Mouse (Mus musculus) G1E (cell line): Measurements from ENCODE around the gene Dgkz. TPM values are rescaled to one million over a fixed set of nuclear protein-coding genes. Genes with fewer than 3 reads are reported as not detected.

ENCODE experiments used
- ATAC-seq: 2 replicates; pipeline ENCODE4 v1.8.0; 2016; ENCODE audit warnings: mild to moderate bottlenecking; ENCODE audit not compliant: insufficient number of reproducible peaks, poor library complexity, low FRiP score, severe bottlenecking; ENCODE audit errors: extremely low read depth
- DNase-seq: peaks from one replicate; pipeline ENCODE4 v3.0.0; 2012; ENCODE audit warnings: low spot score
- H3K27me3 ChIP-seq: 2 replicates; pipeline ENCODE4 v1.6.1; 2012; ENCODE audit warnings: mild to moderate bottlenecking, low read length, inconsistent platforms; ENCODE audit not compliant: insufficient read depth
- H3K36me3 ChIP-seq: replicated peaks from 2 replicates; pipeline ENCODE3; 2012; ENCODE audit warnings: mild to moderate bottlenecking, inconsistent platforms
- H3K4me1 ChIP-seq: 2 replicates; pipeline ENCODE4 v1.6.1; 2012; ENCODE audit warnings: low read depth, low read length, inconsistent platforms, mixed read lengths; ENCODE audit not compliant: insufficient read depth
- H3K4me3 ChIP-seq: 2 replicates; pipeline ENCODE4 v1.5.1; 2012; ENCODE audit warnings: low read depth, mild to moderate bottlenecking, inconsistent platforms, low read length, moderate library complexity, mixed read lengths
- H3K9me3 ChIP-seq: replicated peaks from 2 replicates; pipeline ENCODE4 v1.6.1; 2012; ENCODE audit warnings: inconsistent platforms
- CTCF ChIP-seq: IDR thresholded peaks from 2 replicates; pipeline ENCODE4 v1.5.1; 2012; ENCODE audit warnings: low read depth, low read length, inconsistent platforms, mixed read lengths
- GATA1 ChIP-seq: IDR thresholded peaks from 2 replicates; pipeline ENCODE4 v1.6.1; 2012; ENCODE audit warnings: borderline replicate concordance, low read length, inconsistent platforms, mixed read lengths
- GATA2 ChIP-seq: IDR thresholded peaks from 2 replicates; pipeline ENCODE4 v1.6.1; 2012; ENCODE audit warnings: low read depth, low read length, inconsistent platforms, borderline replicate concordance
- POLR2AphosphoS5 ChIP-seq: IDR thresholded peaks from 2 replicates; pipeline ENCODE4 v1.6.1; 2012; ENCODE audit warnings: low read depth, low read length, inconsistent platforms; ENCODE audit not compliant: insufficient replicate concordance
- TAL1 ChIP-seq: conservative IDR thresholded peaks from 2 replicates; pipeline ENCODE4 v1.6.1; 2012; ENCODE audit warnings: low read depth, low read length, inconsistent platforms, mixed read lengths
- polyA plus RNA-seq: library from polyadenylated mRNA; stranded (reverse); fragments of >175 nt; gene quantifications from 2 replicates; pipeline ENCODE4 v1.2.3, GENCODE M21; 2012
- total RNA-seq, 2 experiments: library from RNA; stranded (forward) in 1 of 2; stranded (reverse) in 1 of 2; fragments of 200-1000 nt in 1 of 2; fragments of >200 nt in 1 of 2; fragmentation: Nextera tagmentation in 1 of 2; gene quantifications; 2 replicates each; pipeline ENCODE4 v1.2.3; 2014 to 2017

The Dgkz gene
- total and polyA plus RNA-seq, 3 experiments = 115 to 416 (median 290) TPM

DNA sequence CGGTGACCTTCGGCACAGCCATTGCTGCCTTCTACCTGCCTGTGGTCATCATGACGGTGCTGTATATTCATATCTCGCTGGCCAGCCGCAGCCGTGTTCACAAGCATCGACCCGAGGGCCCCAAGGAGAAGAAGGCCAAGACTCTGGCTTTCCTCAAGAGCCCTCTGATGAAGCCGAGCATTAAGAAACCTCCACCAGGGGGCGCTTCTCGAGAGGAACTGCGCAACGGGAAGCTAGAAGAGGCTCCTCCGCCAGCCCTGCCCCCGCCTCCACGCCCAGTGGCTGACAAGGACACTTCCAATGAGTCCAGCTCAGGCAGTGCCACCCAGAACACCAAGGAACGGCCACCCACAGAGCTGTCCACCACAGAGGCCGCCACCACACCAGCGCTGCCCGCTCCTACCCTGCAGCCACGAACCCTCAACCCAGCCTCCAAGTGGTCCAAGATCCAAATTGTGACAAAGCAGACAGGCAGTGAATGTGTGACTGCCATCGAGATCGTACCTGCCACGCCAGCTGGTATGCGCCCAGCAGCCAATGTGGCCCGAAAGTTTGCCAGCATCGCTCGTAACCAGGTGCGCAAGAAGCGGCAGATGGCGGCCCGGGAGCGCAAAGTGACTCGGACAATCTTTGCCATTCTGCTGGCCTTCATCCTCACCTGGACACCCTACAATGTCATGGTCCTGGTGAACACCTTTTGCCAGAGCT lies 47.7 kb downstream of the Dgkz start:
- H3K27me3 ChIP-seq = peaks cover 51% of the 10 kb centered on the region

DNA sequence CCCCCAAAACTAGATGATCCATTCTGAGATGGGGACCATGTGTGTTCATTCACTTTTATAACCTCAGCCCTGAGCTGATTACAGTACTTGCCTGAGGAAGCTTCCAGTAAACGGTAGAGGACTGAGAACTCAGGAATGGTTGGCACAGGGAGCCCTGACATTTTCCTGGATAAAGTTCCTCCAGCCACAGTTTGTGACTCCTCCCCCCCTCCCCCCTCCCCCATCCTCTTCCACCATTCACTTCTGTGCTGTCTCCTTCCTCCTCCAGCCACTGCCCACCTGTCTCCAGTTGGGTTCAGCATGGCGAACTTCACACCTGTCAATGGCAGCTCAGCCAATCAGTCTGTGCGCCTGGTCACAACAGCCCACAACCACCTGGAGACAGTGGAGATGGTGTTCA lies 48.7 kb downstream of the Dgkz start, which contains the start of gene Chrm4:
TSS of gene Chrm4 (plus strand) at position 301 of the 400 bp plus-strand sequence.
- H3K4me3 ChIP-seq = peak within 1 kb of the TSS; percentile 14; the same call in 1 of the 2 replicates
- ATAC-seq (no peak), DNase-seq (no peak)
- peaks cover 41% of the 10 kb centered on the region for H3K4me1 ChIP-seq
- peaks cover 21% of the 10 kb centered on the region for H3K9me3 ChIP-seq
- TF ChIP-seq CTCF (no peak), GATA1 (no peak), POLR2AphosphoS5 (no peak), TAL1 (no peak), GATA2 (no peak)
- H3K27me3 ChIP-seq = peaks cover 58% of the 10 kb centered on the region
- peaks cover 19% of the 10 kb centered on the region for H3K36me3 ChIP-seq

More for the DNA sequence above, 47.7 kb downstream of the Dgkz start:
- ATAC-seq = no peak
- H3K4me1 ChIP-seq = peaks cover 51% of the 10 kb centered on the region
- TF ChIP-seq GATA2 (no peak), CTCF (peak; percentile 36)
- peaks cover 25% of the 10 kb centered on the region for H3K36me3 ChIP-seq
- peaks cover 11% of the 10 kb centered on the region for H3K9me3 ChIP-seq
- peak; percentile 60 for DNase-seq
- peak overlapping the region; percentile 14; the same call in 1 of the 2 replicates for H3K4me3 ChIP-seq

DNA sequence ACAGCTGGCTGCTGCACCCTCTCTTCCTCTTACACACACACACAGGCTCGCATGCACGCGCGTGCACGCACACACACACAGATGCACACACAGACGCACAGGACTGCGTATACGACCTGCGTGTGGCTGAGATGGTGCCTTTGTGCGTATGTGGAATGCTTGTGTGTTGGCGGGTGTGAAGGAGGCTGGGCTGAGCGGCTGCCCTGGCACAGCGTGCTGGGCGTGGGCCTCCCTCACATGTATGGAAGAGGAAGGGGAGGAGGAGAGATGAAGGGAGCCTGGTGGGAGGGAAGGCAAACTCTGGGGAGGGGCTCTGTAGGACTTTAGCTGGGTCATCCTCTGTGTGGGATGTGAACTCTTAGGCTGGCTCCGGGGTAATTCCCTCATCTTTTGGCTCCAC lies 50.2 kb downstream of the Dgkz start:
- no peak overlapping the region for H3K4me3 ChIP-seq

DNA sequence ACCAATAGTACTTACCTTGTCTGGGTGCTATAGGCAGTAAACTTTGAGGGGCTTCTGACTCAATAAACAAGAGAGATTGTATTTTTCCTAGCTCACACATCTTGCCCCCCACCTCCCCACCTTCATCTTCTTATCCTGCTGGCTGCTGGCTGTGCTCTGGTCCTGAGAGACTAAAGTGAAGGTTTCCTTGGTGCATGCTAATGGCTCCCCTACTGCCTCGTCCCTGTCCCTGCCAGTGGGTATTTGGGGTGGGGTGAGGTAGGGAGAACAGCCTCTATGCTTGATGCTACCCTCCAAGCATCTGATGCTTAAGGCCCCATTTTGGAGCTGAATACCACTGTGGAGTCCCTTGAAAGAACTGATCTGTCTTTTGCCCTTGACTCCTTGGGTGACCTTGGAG lies 50.9 kb downstream of the Dgkz start:
- Histone ChIP-seq H3K4me1 (peaks cover 23% of the 10 kb centered on the region), H3K9me3 (peaks cover 30% of the 10 kb centered on the region), H3K27me3 (peaks cover 55% of the 10 kb centered on the region), H3K4me3 (no peak overlapping the region), H3K36me3 (peaks cover under 1% of the 10 kb centered on the region)
- DNase-seq (no peak), ATAC-seq (no peak)
- TF ChIP-seq POLR2AphosphoS5 (no peak), GATA1 (no peak), TAL1 (no peak), CTCF (no peak), GATA2 (no peak)

More for the DNA sequence above, 50.2 kb downstream of the Dgkz start:
- Histone ChIP-seq H3K36me3 (peaks cover 6% of the 10 kb centered on the region), H3K27me3 (peaks cover 55% of the 10 kb centered on the region), H3K4me1 (peaks cover 25% of the 10 kb centered on the region), H3K9me3 (peaks cover 30% of the 10 kb centered on the region)
- no peak for DNase-seq
- no peak for TF ChIP-seq CTCF
- no peak for TF ChIP-seq TAL1
- no peak for ATAC-seq

DNA sequence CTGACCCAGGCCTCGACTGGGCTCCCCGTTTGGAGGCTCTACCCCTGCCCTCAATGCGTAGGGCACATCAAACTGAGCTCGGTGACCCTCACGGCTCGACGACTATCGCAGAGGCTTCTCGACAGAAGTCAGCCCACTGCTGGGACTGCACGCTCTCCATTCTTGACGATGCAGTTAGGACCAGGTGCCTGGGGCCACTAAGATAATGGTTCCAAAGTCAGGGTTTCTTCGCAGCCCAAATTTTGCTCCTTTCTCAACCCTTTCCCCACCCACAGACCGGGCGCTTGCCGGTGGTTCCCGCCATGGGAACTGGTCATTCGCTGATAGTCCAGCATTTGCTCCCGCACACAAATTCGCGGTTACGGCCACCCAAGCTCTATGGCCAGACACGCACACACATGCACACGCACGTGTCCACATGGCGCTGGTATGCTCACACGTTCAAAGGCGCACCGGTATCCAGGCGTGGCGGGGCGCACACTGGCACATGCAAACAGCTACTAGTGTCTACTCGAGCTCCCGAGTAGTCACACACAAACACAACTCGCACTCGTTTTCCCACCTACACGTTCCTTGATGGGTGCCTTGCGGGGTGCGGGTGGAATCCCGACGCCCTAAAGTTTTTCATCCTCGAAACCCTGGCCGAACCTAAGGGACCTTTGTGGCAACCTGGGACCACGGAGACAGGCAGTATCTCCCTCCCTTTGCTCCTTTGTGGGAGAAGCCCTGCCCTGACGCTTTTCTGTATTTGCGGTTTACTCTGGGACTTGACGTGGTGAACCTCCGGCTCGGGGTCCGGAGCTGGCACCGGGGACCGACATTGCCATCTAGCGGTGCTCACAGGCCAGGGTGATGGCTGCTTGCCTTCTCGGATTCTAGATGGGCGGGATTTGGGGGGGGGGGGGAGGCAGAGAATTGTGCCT lies 52.0 kb downstream of the Dgkz start:
- Histone ChIP-seq H3K27me3 (peaks cover 51% of the 10 kb centered on the region), H3K4me3 (peak overlapping the region; percentile 46; the same call in 1 of the 2 replicates), H3K9me3 (peaks cover 30% of the 10 kb centered on the region), H3K36me3 (peaks cover 8% of the 10 kb centered on the region), H3K4me1 (peaks cover 20% of the 10 kb centered on the region)
- ATAC-seq (no peak), DNase-seq (no peak)
- TF ChIP-seq CTCF = no peak
- TF ChIP-seq GATA1 = no peak

DNA sequence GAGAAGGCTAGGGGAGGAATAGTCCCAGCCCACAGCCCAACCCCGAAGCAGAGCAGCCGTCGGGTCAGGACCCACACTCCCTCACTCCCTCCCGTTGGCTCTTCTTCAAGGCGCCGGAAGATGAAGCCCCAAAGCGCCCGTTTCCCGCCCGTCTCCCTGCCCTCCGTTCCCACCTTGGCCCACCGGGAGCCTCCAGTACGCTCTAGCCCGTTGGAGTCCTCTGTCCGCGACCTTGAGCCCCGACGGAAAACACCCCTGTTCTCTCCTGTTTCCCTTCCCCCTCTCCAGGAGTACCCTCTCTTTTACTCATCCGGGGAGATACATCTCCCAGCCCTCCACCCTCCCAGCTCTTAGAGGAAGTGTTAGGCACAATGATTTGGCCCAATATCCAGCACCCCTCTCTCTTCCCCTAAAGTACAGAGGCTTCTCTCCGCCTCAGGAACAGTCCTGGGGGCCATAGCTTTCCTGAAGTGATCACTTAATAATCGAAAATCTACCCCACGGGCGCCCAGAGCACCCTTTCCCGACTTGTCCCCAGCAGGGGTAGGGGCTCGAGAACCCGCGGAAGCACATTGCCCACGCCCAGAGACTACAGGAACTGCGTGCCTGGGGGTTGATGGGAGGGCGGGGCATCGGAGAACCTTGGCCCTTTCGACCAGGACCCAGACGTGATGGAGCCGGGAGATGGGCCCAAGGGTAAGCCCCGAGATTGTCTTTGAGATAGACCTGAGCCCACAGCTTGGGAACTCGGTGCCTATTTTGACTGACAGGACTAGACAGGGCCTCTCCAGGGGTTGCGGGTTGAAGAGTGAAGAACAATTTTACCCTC lies 52.9 kb downstream of the Dgkz start:
- H3K4me1 ChIP-seq = peaks cover 12% of the 10 kb centered on the region
- H3K36me3 ChIP-seq = peaks cover 16% of the 10 kb centered on the region
- peak; percentile 3 for DNase-seq
- peaks cover 43% of the 10 kb centered on the region for H3K27me3 ChIP-seq
- no peak overlapping the region for H3K4me3 ChIP-seq
- no peak for ATAC-seq
- TF ChIP-seq TAL1 = no peak
- no peak for TF ChIP-seq CTCF
- TF ChIP-seq POLR2AphosphoS5 = no peak
- no peak for TF ChIP-seq GATA2
- TF ChIP-seq GATA1 = no peak
- H3K9me3 ChIP-seq = peaks cover 30% of the 10 kb centered on the region
